Mouse (Mus musculus): ENCODE data around the gene Fyn.

DNA sequence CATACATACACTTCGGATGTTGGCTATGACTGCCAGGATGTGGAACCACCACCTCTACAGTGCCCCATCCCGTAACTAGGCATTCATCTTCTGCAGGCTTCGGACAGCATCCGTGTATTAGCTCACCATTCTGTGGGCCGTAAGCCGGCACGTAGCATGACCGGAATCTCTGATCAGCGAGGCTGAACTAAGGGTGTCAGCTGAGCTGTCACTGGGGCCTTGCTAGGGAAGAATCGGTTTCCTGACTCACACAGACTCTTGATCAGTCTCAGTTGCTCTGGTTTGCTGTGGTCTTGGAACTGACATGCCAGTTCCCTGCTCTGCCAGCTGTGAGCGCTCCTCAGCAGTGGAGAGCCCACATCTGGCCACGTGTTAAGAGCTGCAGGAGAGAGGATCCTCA, 137.7 kb downstream of the Fyn start:
- TF ChIP-seq CTCF (IDR thresholded peaks at IDR 0.05; ENCODE audit: borderline replicate concordance, extremely low read depth, insufficient read depth, insufficient read length) (no peak), POLR2A (IDR thresholded peaks at IDR 0.05; ENCODE audit: borderline replicate concordance, extremely low read depth, insufficient read depth, insufficient read length, poor library complexity, severe bottlenecking) (no peak)

All from brain, embryonic 14.5 days (tissue).